Mouse (Mus musculus): ENCODE data around the gene Olfr691.
"Not testable (repeated sequence)": the region's sequence is repeated elsewhere in the genome, so short reads cannot be mapped to it uniquely, and the experiment has no call there.

Olfr691 gene

DNA sequence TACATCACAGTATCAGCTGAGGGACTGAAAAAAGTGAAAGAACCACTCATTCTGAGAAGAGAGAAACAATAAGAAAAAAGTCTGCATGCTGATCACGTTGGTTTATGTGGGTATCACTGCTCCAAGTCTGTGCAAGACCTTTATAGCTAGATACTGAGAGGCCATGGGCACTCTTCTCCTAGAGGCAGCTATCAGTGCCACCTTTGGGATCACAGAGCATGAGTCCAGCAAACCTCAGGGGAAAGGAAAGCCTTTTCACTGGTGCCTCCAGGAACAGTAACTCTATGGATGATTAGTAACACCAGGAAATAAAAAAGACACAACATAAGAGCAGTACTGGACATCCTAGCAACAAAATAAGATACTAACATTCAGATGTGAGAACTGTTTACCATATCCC is at the start of gene Olfr691:
Gene Olfr691, minus strand, starts transcription at position 101 of the 400 bp plus-strand sequence.
- no peak for DNase-seq

DNA sequence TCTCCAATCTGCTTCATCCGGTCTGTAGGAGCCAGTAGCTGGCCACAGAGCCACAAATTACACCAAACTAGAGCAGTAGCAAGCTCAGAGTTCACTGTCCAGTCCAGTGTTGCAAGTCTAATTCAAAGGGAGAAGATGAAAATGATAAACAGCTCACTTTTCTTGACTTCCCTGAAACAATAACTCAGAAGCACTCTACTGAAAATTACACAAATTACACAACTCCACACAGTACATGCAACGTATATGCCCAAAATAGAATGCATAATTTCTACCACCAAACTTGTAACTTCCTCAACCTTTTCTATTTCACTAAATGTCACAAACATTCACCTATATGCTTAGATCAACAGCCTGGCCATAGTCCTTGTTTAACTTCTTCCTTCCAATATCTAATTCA is 48.2 kb upstream of the Olfr691 start:
- no peak for DNase-seq

- DNase-seq, result no peak
These were observed 45.6 kb upstream of the Olfr691 start for GRCm38 (mm10) chr7:105387696-105388095.

- no peak for DNase-seq
These were observed 38.3 kb upstream of the Olfr691 start for GRCm38 (mm10) chr7:105380329-105380728.

- no peak for DNase-seq
These were observed 32.8 kb upstream of the Olfr691 start, which contains the start of gene Gm5901 for GRCm38 (mm10) chr7:105374866-105375265. Gene Gm5901 (plus strand): TSS chr7:105375038.

- no peak for DNase-seq
These were observed 31.9 kb upstream of the Olfr691 start for GRCm38 (mm10) chr7:105373976-105374375.

- no peak for DNase-seq
These were observed 31.4 kb upstream of the Olfr691 start for GRCm38 (mm10) chr7:105373509-105373908.

DNA sequence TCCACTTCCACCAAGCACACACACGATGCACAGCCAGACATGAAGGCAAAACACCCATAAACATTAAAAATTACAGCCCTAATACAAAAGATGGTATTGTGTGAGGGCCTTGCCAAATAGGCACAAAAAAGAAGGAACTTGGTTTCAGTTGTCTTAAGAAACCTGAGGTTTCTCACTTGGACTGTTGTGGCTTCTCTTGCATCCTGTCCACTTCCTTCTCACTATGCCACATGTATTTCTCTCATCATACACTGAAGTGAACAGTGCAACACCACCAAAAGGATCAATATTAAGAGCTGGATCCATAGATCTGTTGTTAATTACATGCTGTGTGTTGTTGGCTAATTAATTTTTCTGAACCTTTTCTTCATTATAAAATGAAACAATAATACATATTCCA is 30.8 kb upstream of the Olfr691 start:
- DNase-seq, result no peak

DNA sequence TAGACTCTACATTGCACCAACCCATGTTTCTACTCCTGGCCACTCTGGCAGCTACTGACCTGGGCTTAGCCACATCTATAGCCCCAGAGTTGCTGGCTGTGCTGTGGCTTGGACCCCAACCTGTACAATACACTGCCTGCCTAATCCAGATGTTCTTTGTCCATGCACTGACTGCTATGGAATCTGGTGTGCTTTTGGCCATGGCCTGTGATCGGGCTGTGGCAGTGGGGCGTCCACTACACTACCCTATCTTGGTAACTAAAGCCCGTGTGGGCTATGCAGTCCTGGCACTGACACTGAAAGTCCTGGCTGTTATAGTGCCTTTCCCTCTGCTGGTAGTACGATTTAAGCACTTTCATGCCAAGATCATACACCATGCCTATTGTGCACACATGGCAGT is 26.5 kb upstream of the Olfr691 start:
- DNase-seq, result no peak

DNA sequence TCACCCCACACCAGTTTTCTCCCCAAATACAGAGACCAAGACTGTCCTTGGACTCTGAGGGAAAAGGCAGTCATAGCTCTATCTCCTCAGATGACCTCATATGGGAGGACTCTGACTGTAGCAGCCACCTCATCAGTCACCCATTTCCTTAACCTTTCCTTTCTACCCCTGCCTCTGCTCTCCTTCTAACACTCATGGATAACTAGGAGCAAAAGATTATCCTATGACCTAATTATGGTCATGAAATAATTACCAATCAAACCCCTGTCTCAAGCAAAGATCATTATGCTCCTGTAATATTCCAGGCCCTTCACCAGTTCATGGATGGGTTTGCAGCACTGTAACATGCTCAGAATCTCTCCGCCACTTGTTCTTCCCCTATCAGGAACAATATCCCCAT is 25.9 kb upstream of the Olfr691 start, which contains the start of gene Olfr692:
Gene Olfr692, plus strand, starts transcription at position 301 of the 400 bp plus-strand sequence.
- DNase-seq, result no peak

GRCm38 (mm10) chr7:105367268-105367667 is 25.2 kb upstream of the Olfr691 start:
- no peak for DNase-seq

GRCm38 (mm10) chr7:105361713-105362112 is 19.6 kb upstream of the Olfr691 start:
- DNase-seq, result no peak

- not testable (repeated sequence) for DNase-seq
These were observed 14.4 kb upstream of the Olfr691 start for GRCm38 (mm10) chr7:105356487-105356886.

- not testable (repeated sequence) for DNase-seq
These were observed 14.0 kb upstream of the Olfr691 start for GRCm38 (mm10) chr7:105356064-105356463.

- DNase-seq, result no peak
These were observed 682 bp upstream of the Olfr691 start for GRCm38 (mm10) chr7:105342752-105343151.

DNA sequence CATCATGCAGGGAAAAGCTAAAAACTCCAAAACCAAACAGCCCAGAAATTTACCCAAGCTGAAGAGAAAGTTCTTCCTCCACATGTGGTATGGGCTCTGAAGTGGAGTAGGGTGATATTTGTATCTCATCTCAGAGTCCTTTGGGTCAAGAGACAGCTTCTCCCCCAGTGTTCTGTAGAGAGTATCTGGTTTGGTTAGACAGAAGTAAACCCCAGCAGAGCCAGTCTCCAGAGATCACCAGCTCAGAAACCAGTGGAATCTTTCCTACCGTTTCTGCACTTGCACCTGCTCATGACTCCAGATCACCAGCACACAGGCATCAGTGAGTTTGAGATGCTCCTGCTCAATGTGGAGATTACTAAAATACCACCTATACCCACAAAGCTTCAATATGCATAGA is 8.1 kb downstream of the Olfr691 start, which contains the start of gene Olfr690:
Gene Olfr690, minus strand, starts transcription at position 101 of the 400 bp plus-strand sequence.
- no peak for DNase-seq

GRCm38 (mm10) chr7:105325302-105325701 is 16.8 kb downstream of the Olfr691 start:
- DNase-seq, result no peak

- no peak for DNase-seq
These were observed 31.2 kb downstream of the Olfr691 start, which contains the start of gene Olfr689 for GRCm38 (mm10) chr7:105310865-105311264. Gene Olfr689 (plus strand): TSS chr7:105311165.

GRCm38 (mm10) chr7:105290051-105290450 is 52.0 kb downstream of the Olfr691 start:
- no peak for DNase-seq

GRCm38 (mm10) chr7:105287795-105288194 is 54.3 kb downstream of the Olfr691 start, which contains the start of gene Olfr688:
Gene Olfr688 (plus strand): TSS chr7:105288095.
- DNase-seq, result no peak
